In genomic region chr1:119598855-119599254, GRCm38 (mm10) we compare ENCODE assay signal across 12 mouse cellular contexts.
"Had no signal": no experiment of that assay in that cellular context is flagged by ENCODE, and none has a peak within 500 bp of the region (broad histone marks: within the 10 kb centered on the region; RNA-seq: fewer than 3 reads in every experiment).

No protein-coding gene starts in this region.

- H3K27ac ChIP-seq: limb, embryonic 15.5 days; liver, embryonic 12.5 days; midbrain, embryonic 10.5 days; neural tube, embryonic 12.5 days; stomach, postnatal 0 days had no signal

- ATAC-seq: intestine, postnatal 0 days; liver, embryonic 12.5 days had no signal

- H3K4me2 ChIP-seq: limb, embryonic 15.5 days; liver, embryonic 12.5 days; lung, embryonic 14.5 days; neural tube, embryonic 12.5 days had no signal

- H3K27me3 ChIP-seq: limb, embryonic 15.5 days; liver, embryonic 12.5 days; neural tube, embryonic 12.5 days had no signal

- H3K36me3 ChIP-seq: limb, embryonic 15.5 days had no signal

- DNase-seq: kidney, postnatal 25 days; layer of hippocampus, adult 9-11 months; layer of hippocampus, postnatal 36 days; lung, embryonic 14.5 days; lung, postnatal 14 days had no signal

- H3K4me3 ChIP-seq: limb, embryonic 15.5 days; liver, embryonic 12.5 days; midbrain, embryonic 10.5 days; myocyte; neural tube, embryonic 12.5 days had no signal

- H3K9ac ChIP-seq: limb, embryonic 15.5 days; liver, embryonic 12.5 days; lung, embryonic 14.5 days; neural tube, embryonic 12.5 days had no signal

- H3K4me1 ChIP-seq: limb, embryonic 15.5 days; liver, embryonic 12.5 days; midbrain, embryonic 10.5 days; neural tube, embryonic 12.5 days had no signal

- H3K9me3 ChIP-seq: limb, embryonic 15.5 days; liver, embryonic 12.5 days; midbrain, embryonic 10.5 days; neural tube, embryonic 12.5 days had no signal
